In genomic region chr7:89766678-89767508, GRCm38 (mm10) we compare ENCODE assay signal across 13 mouse cellular contexts.
DNase-seq lines count a peak whose midpoint lies in the region; ATAC-seq and TF ChIP-seq lines count a peak whose summit lies in the region.
"Had no signal": no experiment of that assay in that cellular context is flagged by ENCODE, and none has a peak within 500 bp of the region (broad histone marks: within the 10 kb centered on the region; RNA-seq: fewer than 3 reads in every experiment).

No protein-coding gene starts in this region.

- no peak for TF ChIP-seq CTCF in brain, embryonic 14.5 days (IDR thresholded peaks at IDR 0.05; ENCODE audit: borderline replicate concordance, extremely low read depth, insufficient read depth, insufficient read length)

- no peak overlapping the region for H3K9ac ChIP-seq in hindbrain, embryonic 13.5 days
- H3K9ac ChIP-seq in midbrain, embryonic 15.5 days = no peak overlapping the region
- H3K9ac ChIP-seq: embryonic facial prominence, embryonic 13.5 days had no signal

- intact Hi-C loops in gastrocnemius, postnatal 36 days (cut with DNase I) = no loop called here
- intact Hi-C loops in heart, postnatal 14 days (cut with DNase I) = no loop called here

- peak overlapping the region; percentile 10; the same call in 1 of the 2 replicates for H3K4me3 ChIP-seq in forebrain, embryonic 10.5 days
- H3K4me3 ChIP-seq in hindbrain, embryonic 13.5 days = no peak overlapping the region
- H3K4me3 ChIP-seq in midbrain, embryonic 15.5 days = no peak overlapping the region
- H3K4me3 ChIP-seq: embryonic facial prominence, embryonic 13.5 days; heart, embryonic 10.5 days had no signal

- DNase-seq in brain, embryonic 14.5 days (ENCODE audit: low read depth) = peak; percentile 82
- peak; percentile 79 for DNase-seq in forebrain, embryonic 10.5 days (ENCODE audit: extremely low spot score, low spot score)
- DNase-seq in cerebellum, postnatal 25 days = no peak
- no peak for DNase-seq in gastrocnemius, postnatal 36 days
- DNase-seq in heart, postnatal 14 days = no peak
- DNase-seq: cerebellum, adult 11-12 months; lung, adult 18-20 months; thymus, postnatal 14 days had no signal

- H3K4me1 ChIP-seq in forebrain, embryonic 10.5 days = peaks cover 67% of the 10 kb centered on the region
- H3K4me1 ChIP-seq in hindbrain, embryonic 13.5 days (replicated peaks) = peaks cover 15% of the 10 kb centered on the region
- H3K4me1 ChIP-seq in midbrain, embryonic 15.5 days = 0 out of 2 replicates have a peak, but pooled peaks cover 3% of the 10 kb centered on the region
- H3K4me1 ChIP-seq: heart, embryonic 10.5 days had no signal

- ATAC-seq in hindbrain, embryonic 13.5 days (ENCODE audit: low FRiP score) = peak; percentile 85
- peak; percentile 74 for ATAC-seq in midbrain, embryonic 15.5 days (replicated peaks)
- no peak for ATAC-seq in activated CD4-positive, CD25-positive, alpha-beta regulatory T cell, adult 4 months

- H3K27ac ChIP-seq in forebrain, embryonic 10.5 days = peak overlapping the region; percentile 75
- no peak overlapping the region for H3K27ac ChIP-seq in hindbrain, embryonic 13.5 days
- H3K27ac ChIP-seq in midbrain, embryonic 15.5 days = no peak overlapping the region
- H3K27ac ChIP-seq: embryonic facial prominence, embryonic 13.5 days; heart, embryonic 10.5 days had no signal

- WGBS in forebrain, embryonic 10.5 days = 37% methylated on average over 5 of the region's 5 CpGs
- 13% methylated on average over 5 of the region's 5 CpGs for WGBS in hindbrain, embryonic 13.5 days
- 8% methylated on average over 5 of the region's 5 CpGs for WGBS in midbrain, embryonic 15.5 days

- H3K27me3 ChIP-seq in forebrain, embryonic 10.5 days (ENCODE audit: poor library complexity, severe bottlenecking) = 0 out of 2 replicates have a peak, but pooled peaks cover 5% of the 10 kb centered on the region
- peaks cover 4% of the 10 kb centered on the region for H3K27me3 ChIP-seq in hindbrain, embryonic 13.5 days
- H3K27me3 ChIP-seq in midbrain, embryonic 15.5 days (replicated peaks) = no peaks in the 10 kb centered on the region
- H3K27me3 ChIP-seq: embryonic facial prominence, embryonic 13.5 days had no signal

- no peak for TF ChIP-seq POLR2A in brain, embryonic 14.5 days (IDR thresholded peaks at IDR 0.05; ENCODE audit: borderline replicate concordance, extremely low read depth, insufficient read depth, insufficient read length, poor library complexity, severe bottlenecking)

- H3K36me3 ChIP-seq in forebrain, embryonic 10.5 days (replicated peaks) = no peaks in the 10 kb centered on the region
- no peaks in the 10 kb centered on the region for H3K36me3 ChIP-seq in hindbrain, embryonic 13.5 days
- H3K36me3 ChIP-seq in midbrain, embryonic 15.5 days (replicated peaks) = no peaks in the 10 kb centered on the region
- H3K36me3 ChIP-seq: embryonic facial prominence, embryonic 13.5 days; heart, embryonic 10.5 days had no signal

- H3K4me2 ChIP-seq in hindbrain, embryonic 13.5 days = no peak overlapping the region
- H3K4me2 ChIP-seq in midbrain, embryonic 15.5 days = no peak overlapping the region
- H3K4me2 ChIP-seq: embryonic facial prominence, embryonic 13.5 days had no signal

- H3K9me3 ChIP-seq in forebrain, embryonic 10.5 days = no peaks in the 10 kb centered on the region
- H3K9me3 ChIP-seq in hindbrain, embryonic 13.5 days = no peaks in the 10 kb centered on the region
- H3K9me3 ChIP-seq in midbrain, embryonic 15.5 days = no peaks in the 10 kb centered on the region
- H3K9me3 ChIP-seq: embryonic facial prominence, embryonic 13.5 days; heart, embryonic 10.5 days had no signal

Comparison
In these comparisons a context has a peak if more than half of its experiments do, and no peak if none do; other contexts are left out.
1. DNase-seq: peak in brain, embryonic 14.5 days (single experiment) and forebrain, embryonic 10.5 days (single experiment); none in cerebellum, postnatal 25 days (0 of 2), gastrocnemius, postnatal 36 days (0 of 2) and heart, postnatal 14 days (0 of 2).